Mouse (Mus musculus) liver, embryonic 13.5 days (tissue): Measurements from ENCODE around the gene Med13l. TPM values are rescaled to one million over a fixed set of nuclear protein-coding genes. Genes with fewer than 3 reads are reported as not detected.

Source experiments
- ATAC-seq: fragments of 200-750 bp; cut with Nextera tagmentation; 2 replicates; pipeline ENCODE4 v1.8.0; 2017; ENCODE audit warnings: low read depth, mild to moderate bottlenecking, moderate number of reproducible peaks, moderate library complexity
- DNase-seq: peaks from one replicate; pipeline ENCODE4 v3.0.0; 2022
- H3K27ac ChIP-seq: fragments of 300-500 bp; sonication (generic); 2 replicates; pipeline ENCODE4 v1.5.1; 2015; ENCODE audit warnings: moderate library complexity, mild to moderate bottlenecking, inconsistent platforms
- H3K27me3 ChIP-seq: fragments of 300-500 bp; sonication (generic); 2 replicates; pipeline ENCODE4 v1.6.1; 2015; ENCODE audit warnings: mild to moderate bottlenecking, inconsistent platforms
- H3K36me3 ChIP-seq: fragments of 300-500 bp; sonication (generic); 2 replicates; pipeline ENCODE4 v1.6.1; 2015; ENCODE audit warnings: mild to moderate bottlenecking, inconsistent platforms
- H3K4me1 ChIP-seq: fragments of 300-500 bp; sonication (generic); replicated peaks from 2 replicates; pipeline ENCODE4 v1.6.1; 2015; ENCODE audit warnings: inconsistent platforms
- H3K4me2 ChIP-seq: fragments of 300-500 bp; sonication (generic); 2 replicates; pipeline ENCODE4 v1.6.1; 2015; ENCODE audit warnings: inconsistent platforms, mild to moderate bottlenecking, moderate library complexity
- H3K4me3 ChIP-seq: fragments of 300-500 bp; sonication (generic); replicated peaks from 2 replicates; pipeline ENCODE4 v1.5.1; 2015; ENCODE audit warnings: mild to moderate bottlenecking, inconsistent platforms
- H3K9ac ChIP-seq: fragments of 300-500 bp; sonication (generic); 2 replicates; pipeline ENCODE4 v1.6.1; 2015; ENCODE audit warnings: mild to moderate bottlenecking, inconsistent platforms
- H3K9me3 ChIP-seq: fragments of 300-500 bp; sonication (generic); replicated peaks from 2 replicates; pipeline ENCODE4 v1.6.1; 2016; ENCODE audit warnings: inconsistent platforms
- WGBS: fragments of 180-500 bp; shearing (Covaris S2); methylation state at CpG from one replicate; pipeline ENCODE4 v1.1.7; 2015; ENCODE audit not compliant: insufficient replicate concordance; 5-methylcytosine and 5-hydroxymethylcytosine counted together
- polyA plus RNA-seq: library from polyadenylated mRNA; unstranded; fragments of >200 nt; fragmentation: Nextera tagmentation; extraction: Ambion mirVana; gene quantifications from 2 replicates; pipeline ENCODE4 v1.2.1, GENCODE M21; 2015

Med13l gene
- polyA plus RNA-seq, 1 experiment from 2014 or later: 10.1 TPM

DNA sequence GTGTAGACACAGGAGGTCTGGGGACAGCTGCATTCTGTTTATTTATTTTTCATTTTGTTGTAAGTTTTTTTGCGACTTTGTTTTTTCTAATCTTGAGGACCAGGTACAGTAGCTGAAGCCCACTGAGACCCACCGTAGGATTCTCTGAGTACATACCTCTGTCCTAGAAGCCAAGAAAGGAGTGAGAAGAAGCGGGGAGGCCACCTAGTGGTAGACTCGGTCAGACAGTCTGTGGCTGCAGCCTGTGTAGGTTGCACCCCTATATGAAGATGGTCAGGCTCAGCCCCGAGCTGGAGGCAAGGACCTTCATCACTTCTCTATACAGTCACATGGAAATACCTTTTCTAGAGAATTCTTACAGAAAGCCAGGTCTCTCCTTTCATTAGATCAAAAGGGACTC, 202.9 kb downstream of the Med13l start:
- Histone ChIP-seq H3K9me3 (no peaks in the 10 kb centered on the region), H3K27me3 (no peaks in the 10 kb centered on the region), H3K36me3 (peaks cover 62% of the 10 kb centered on the region), H3K4me1 (no peaks in the 10 kb centered on the region), H3K4me2 (no peak overlapping the region), H3K4me3 (no peak overlapping the region), H3K27ac (no peak overlapping the region), H3K9ac (no peak overlapping the region)
- 67% methylated on average over 5 of the region's 5 CpGs for WGBS
- DNase-seq (no peak), ATAC-seq (no peak)

- no peak for DNase-seq
Observed at GRCm38 (mm10) chr5:118769143-118769542, 208.7 kb downstream of the Med13l start.

GRCm38 (mm10) chr5:118773866-118774265, 213.4 kb downstream of the Med13l start:
- DNase-seq: no peak
- H3K9me3 ChIP-seq: no peaks in the 10 kb centered on the region
- ATAC-seq: no peak
- H3K27ac ChIP-seq: no peak overlapping the region
- H3K27me3 ChIP-seq: 0 out of 2 replicates have a peak, but pooled peaks cover 4% of the 10 kb centered on the region
- no peaks in the 10 kb centered on the region for H3K36me3 ChIP-seq
- no peak overlapping the region for H3K4me3 ChIP-seq
- no peak overlapping the region for H3K4me2 ChIP-seq
- no peak overlapping the region for H3K9ac ChIP-seq
- H3K4me1 ChIP-seq: no peaks in the 10 kb centered on the region
- 23% methylated on average over 3 of the region's 3 CpGs for WGBS

More at GRCm38 (mm10) chr5:118769143-118769542, 208.7 kb downstream of the Med13l start:
- ATAC-seq: no peak
- no peak overlapping the region for H3K4me3 ChIP-seq
- no peaks in the 10 kb centered on the region for H3K9me3 ChIP-seq
- no peak overlapping the region for H3K9ac ChIP-seq
- H3K27ac ChIP-seq: no peak overlapping the region
- H3K27me3 ChIP-seq: 0 out of 2 replicates have a peak, but pooled peaks cover 4% of the 10 kb centered on the region
- H3K36me3 ChIP-seq: peaks cover 6% of the 10 kb centered on the region; the same call in 1 of the 2 replicates
- no peaks in the 10 kb centered on the region for H3K4me1 ChIP-seq
- H3K4me2 ChIP-seq: no peak overlapping the region
- WGBS: 73% methylated on average over 6 of the region's 6 CpGs

DNA sequence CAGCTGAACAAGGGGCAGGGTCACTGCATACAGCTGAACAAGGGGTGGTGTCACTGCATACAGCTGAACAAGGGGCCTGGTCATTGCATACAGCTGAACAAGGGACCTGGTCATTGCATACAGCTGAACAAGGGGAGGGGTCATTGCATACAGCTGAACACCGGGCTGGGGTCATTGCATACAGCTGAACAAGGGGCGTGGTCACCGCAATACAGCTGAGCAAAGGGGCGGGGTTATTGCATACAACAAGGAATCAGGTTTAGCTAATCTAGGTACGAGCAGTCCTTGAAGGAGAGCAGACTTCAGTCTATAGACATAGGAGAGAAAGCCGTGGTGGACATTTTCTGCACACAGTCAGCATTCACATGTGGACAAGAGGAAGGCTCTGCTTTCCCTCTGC, 215.9 kb downstream of the Med13l start:
- Histone ChIP-seq H3K4me3 (no peak overlapping the region), H3K9ac (no peak overlapping the region), H3K9me3 (no peaks in the 10 kb centered on the region), H3K4me1 (no peaks in the 10 kb centered on the region), H3K27me3 (peaks cover 12% of the 10 kb centered on the region; the same call in 1 of the 2 replicates), H3K27ac (no peak overlapping the region), H3K36me3 (no peaks in the 10 kb centered on the region), H3K4me2 (no peak overlapping the region)
- WGBS: 73% methylated on average over 6 of the region's 6 CpGs
- DNase-seq (no peak), ATAC-seq (no peak)

DNA sequence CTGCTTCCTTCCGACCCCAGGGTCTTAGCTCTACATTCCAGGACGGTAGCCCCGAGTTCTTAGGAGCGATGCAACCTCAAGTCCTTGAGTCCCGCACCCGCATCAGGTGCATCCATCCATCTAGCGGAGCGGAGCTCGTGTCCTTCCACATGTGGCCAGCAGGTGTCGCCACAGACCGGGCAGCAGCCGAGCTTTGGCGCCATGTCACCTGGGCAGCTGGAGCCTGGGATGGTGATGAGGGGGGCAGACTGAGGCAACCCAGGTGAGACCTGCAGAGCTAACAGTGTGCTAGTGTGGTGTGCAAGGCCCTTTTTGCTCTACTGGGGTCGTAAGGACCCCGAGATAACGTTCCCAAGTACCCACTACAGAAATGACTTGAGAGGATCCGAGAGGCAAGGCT, 221.1 kb downstream of the Med13l start:
- 9% methylated on average over 17 of the region's 17 CpGs for WGBS
- H3K4me2 ChIP-seq: no peak overlapping the region
- peaks cover 9% of the 10 kb centered on the region; the same call in 1 of the 2 replicates for H3K27me3 ChIP-seq
- no peaks in the 10 kb centered on the region for H3K4me1 ChIP-seq
- no peaks in the 10 kb centered on the region for H3K36me3 ChIP-seq
- no peak overlapping the region for H3K4me3 ChIP-seq
- 0 out of 2 replicates have a peak, but pooled peaks cover 4% of the 10 kb centered on the region for H3K9me3 ChIP-seq
- ATAC-seq: no peak
- no peak overlapping the region for H3K9ac ChIP-seq
- no peak overlapping the region for H3K27ac ChIP-seq
- DNase-seq: peak; percentile 17

GRCm38 (mm10) chr5:118782139-118782538, 221.7 kb downstream of the Med13l start:
- H3K9ac ChIP-seq: no peak overlapping the region
- no peaks in the 10 kb centered on the region for H3K36me3 ChIP-seq
- no peak overlapping the region for H3K4me3 ChIP-seq
- ATAC-seq (no peak), DNase-seq (no peak)
- no peak overlapping the region for H3K4me2 ChIP-seq
- peaks cover 9% of the 10 kb centered on the region; the same call in 1 of the 2 replicates for H3K27me3 ChIP-seq
- H3K4me1 ChIP-seq: no peaks in the 10 kb centered on the region
- H3K27ac ChIP-seq: no peak overlapping the region
- WGBS: 62% methylated on average over 3 of the region's 3 CpGs
- 0 out of 2 replicates have a peak, but pooled peaks cover 4% of the 10 kb centered on the region for H3K9me3 ChIP-seq

DNA sequence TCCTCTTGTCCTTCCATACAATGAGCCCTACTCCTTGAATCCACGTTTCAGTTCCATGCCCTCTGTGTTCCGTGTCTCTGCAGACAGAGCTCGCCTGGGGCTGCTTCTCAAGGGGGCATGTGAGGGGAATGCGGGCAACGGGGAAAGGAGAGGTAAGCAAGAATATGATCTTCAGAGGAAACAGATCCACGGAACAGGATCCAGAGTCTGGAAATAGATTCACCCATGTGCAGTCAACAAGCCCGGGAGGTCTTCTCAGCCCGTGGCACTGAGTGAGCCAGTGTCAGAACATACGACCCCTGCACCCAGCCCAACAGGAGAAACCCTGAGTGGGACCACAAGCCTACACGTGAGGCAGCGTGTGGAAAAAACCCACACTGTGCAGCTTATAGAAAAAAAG, 228.7 kb downstream of the Med13l start:
- no peak for DNase-seq
- Histone ChIP-seq H3K4me2 (no peak overlapping the region), H3K36me3 (no peaks in the 10 kb centered on the region), H3K9me3 (0 out of 2 replicates have a peak, but pooled peaks cover 4% of the 10 kb centered on the region), H3K27ac (no peak overlapping the region), H3K4me1 (no peaks in the 10 kb centered on the region), H3K9ac (no peak overlapping the region), H3K4me3 (no peak overlapping the region), H3K27me3 (no peaks in the 10 kb centered on the region)
- 68% methylated on average over 11 of the region's 11 CpGs for WGBS
- no peak for ATAC-seq

DNA sequence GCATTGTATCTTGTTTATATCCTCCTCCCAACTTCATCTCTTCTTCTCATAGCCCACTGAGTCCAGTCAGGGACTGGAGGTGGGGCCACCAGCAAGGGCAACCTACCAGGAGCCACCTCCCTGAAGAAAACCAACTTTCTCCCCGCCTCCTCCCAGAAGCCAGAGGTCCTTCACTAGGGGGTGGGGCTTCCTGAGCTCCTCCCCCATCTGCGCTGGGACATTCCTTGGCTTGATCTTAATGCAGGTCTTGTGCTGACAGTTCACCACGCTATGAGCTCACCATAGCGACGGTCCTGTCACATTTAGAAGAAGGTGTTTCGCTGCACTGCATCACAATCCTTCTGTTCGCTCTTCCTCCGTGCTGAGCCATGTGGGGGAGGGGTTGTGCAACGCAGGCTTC, 229.3 kb downstream of the Med13l start:
- Histone ChIP-seq H3K27me3 (no peaks in the 10 kb centered on the region), H3K36me3 (no peaks in the 10 kb centered on the region), H3K4me2 (no peak overlapping the region), H3K27ac (no peak overlapping the region), H3K9ac (no peak overlapping the region), H3K9me3 (0 out of 2 replicates have a peak, but pooled peaks cover 4% of the 10 kb centered on the region), H3K4me3 (no peak overlapping the region), H3K4me1 (no peaks in the 10 kb centered on the region)
- ATAC-seq (no peak), DNase-seq (no peak)
- WGBS: 62% methylated on average over 9 of the region's 9 CpGs

- no peak for DNase-seq
- H3K36me3 ChIP-seq: no peaks in the 10 kb centered on the region
- ATAC-seq: no peak
- no peaks in the 10 kb centered on the region for H3K9me3 ChIP-seq
- no peak overlapping the region for H3K9ac ChIP-seq
- no peak overlapping the region for H3K4me2 ChIP-seq
- WGBS: 76% methylated on average over 11 of the region's 11 CpGs
- H3K27ac ChIP-seq: no peak overlapping the region
- no peaks in the 10 kb centered on the region for H3K27me3 ChIP-seq
- H3K4me3 ChIP-seq: no peak overlapping the region
- H3K4me1 ChIP-seq: no peaks in the 10 kb centered on the region
Observed at GRCm38 (mm10) chr5:118797811-118798210, 237.3 kb downstream of the Med13l start.

- H3K36me3 ChIP-seq: no peaks in the 10 kb centered on the region
Observed at GRCm38 (mm10) chr5:118801592-118801991, 241.1 kb downstream of the Med13l start.

DNA sequence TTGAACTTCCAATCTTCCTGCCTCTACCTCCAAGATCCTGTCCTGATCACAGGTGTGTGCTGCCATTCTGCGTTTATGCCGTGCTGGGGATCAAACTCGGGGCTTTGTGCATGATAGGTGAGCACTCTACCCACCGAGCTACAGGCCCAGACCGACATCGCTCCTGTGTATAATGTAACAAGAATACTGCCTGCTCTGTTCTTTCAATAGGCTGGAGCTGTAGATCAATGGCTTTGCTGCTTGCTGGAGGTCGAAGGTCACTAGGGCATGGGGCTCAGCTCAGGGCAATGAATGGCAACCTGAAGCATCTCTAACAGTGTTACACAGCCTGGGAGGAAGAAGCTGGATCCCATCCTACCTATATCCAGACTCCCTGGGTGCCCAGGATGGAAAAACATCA, 241.6 kb downstream of the Med13l start:
- DNase-seq (no peak), ATAC-seq (0 out of 2 replicates have a peak, but pooled peaks have one; percentile 26)
- Histone ChIP-seq H3K27ac (no peak overlapping the region), H3K36me3 (no peaks in the 10 kb centered on the region), H3K4me1 (no peaks in the 10 kb centered on the region), H3K9ac (no peak overlapping the region), H3K4me3 (no peak overlapping the region), H3K9me3 (no peaks in the 10 kb centered on the region), H3K27me3 (no peaks in the 10 kb centered on the region), H3K4me2 (no peak overlapping the region)
- WGBS: 65% methylated on average over 7 of the region's 7 CpGs

More at GRCm38 (mm10) chr5:118801592-118801991, 241.1 kb downstream of the Med13l start:
- ATAC-seq: no peak
- Histone ChIP-seq H3K9ac (no peak overlapping the region), H3K4me3 (no peak overlapping the region), H3K9me3 (no peaks in the 10 kb centered on the region), H3K4me2 (no peak overlapping the region), H3K4me1 (no peaks in the 10 kb centered on the region), H3K27ac (no peak overlapping the region), H3K27me3 (no peaks in the 10 kb centered on the region)
- WGBS: 36% methylated on average over 5 of the region's 5 CpGs
- DNase-seq: no peak

- Histone ChIP-seq H3K4me3 (no peak overlapping the region), H3K27me3 (no peaks in the 10 kb centered on the region), H3K4me1 (no peaks in the 10 kb centered on the region), H3K9ac (no peak overlapping the region), H3K36me3 (no peaks in the 10 kb centered on the region), H3K9me3 (no peaks in the 10 kb centered on the region), H3K4me2 (no peak overlapping the region), H3K27ac (no peak overlapping the region)
- ATAC-seq: no peak
- 38% methylated on average over 12 of the region's 12 CpGs for WGBS
- DNase-seq: no peak
Observed at GRCm38 (mm10) chr5:118808946-118809345, 248.5 kb downstream of the Med13l start.
